Mouse (Mus musculus): Measurements from ENCODE around the gene Gm10272.
"Not testable (repeated sequence)": the region's sequence is repeated elsewhere in the genome, so short reads cannot be mapped to it uniquely, and the experiment has no call there.

The Gm10272 gene

GRCm38 (mm10) chr10:77726186-77726585 is 19.8 kb downstream of the Gm10272 start, which contains the start of gene Gm10100:
Gene Gm10100 (plus strand): TSS chr10:77726486.
- no peak for DNase-seq (ENCODE audit: extremely low spot score, low read depth, low spot score)

GRCm38 (mm10) chr10:77728280-77728679 is 21.9 kb downstream of the Gm10272 start:
- DNase-seq (ENCODE audit: extremely low spot score, low read depth, low spot score): no peak

- no peak for DNase-seq (ENCODE audit: extremely low spot score, low read depth, low spot score)
Measured at GRCm38 (mm10) chr10:77729241-77729640, 22.8 kb downstream of the Gm10272 start.

DNA sequence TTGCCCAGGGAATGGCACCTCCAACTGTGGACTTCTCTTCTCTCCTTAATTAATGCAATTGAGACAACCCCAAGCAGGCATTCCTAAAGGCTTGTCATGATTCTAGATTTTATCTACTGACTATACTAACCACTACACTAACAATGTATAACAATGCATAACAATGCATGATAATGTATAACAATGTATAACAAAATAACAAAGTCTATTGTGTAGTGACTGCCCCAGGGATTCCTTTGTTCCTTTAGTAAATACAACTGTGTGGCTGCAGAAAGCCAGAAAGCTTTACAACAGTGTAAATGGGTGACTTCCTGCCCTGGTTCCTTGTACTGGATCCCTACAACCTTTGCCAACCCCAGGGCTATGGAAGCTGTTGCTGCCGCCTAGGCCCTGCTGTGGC is 29.5 kb downstream of the Gm10272 start:
- DNase-seq (ENCODE audit: extremely low spot score, low read depth, low spot score): no peak

GRCm38 (mm10) chr10:77738929-77739328 is 32.5 kb downstream of the Gm10272 start:
- no peak for DNase-seq (ENCODE audit: extremely low spot score, low read depth, low spot score)

DNA sequence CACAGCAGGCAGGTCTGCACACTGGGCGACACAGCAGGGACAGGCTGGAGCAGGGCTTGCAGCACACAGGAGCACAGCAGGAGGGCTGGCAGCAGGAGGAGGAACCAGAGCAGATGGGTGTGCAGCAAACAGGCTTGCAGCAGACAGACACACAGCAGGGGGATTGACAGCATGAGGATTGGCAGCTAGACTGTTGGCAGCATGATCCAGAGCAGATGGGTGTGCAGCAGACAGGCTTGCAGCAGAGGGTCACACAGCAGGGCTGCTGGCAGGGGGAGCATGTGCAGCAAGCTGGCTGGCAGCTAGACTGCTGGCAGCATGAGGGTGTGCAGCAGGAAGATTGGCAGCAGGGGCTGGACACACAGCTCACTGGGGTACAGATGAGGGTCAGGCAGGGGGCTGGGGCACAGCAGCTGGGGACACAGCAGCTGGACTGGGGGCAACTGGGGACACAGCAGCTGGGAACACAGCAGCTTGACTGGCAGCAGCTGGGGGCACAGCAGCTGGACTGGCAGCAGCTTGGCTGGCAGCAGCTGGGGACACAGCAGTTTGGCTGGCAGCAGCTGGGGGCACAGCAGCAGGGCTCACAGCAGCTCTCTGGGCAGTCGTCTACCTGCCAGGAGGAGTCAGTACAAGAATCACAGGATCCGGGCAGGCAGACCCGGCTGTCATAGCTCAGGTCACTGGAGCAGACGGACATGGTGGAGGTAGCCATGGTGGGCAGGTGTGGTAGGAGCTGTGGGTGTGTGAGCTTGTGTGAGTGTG is 35.7 kb downstream of the Gm10272 start, which contains the start of gene Gm18596:
TSS of gene Gm18596 (minus strand) at position 715 of the 765 bp plus-strand sequence.
- DNase-seq (ENCODE audit: extremely low spot score, low read depth, low spot score): not testable (repeated sequence)

- DNase-seq (ENCODE audit: extremely low spot score, low read depth, low spot score): not testable (repeated sequence)
Measured at GRCm38 (mm10) chr10:77750686-77751085, 44.3 kb downstream of the Gm10272 start.

DNA sequence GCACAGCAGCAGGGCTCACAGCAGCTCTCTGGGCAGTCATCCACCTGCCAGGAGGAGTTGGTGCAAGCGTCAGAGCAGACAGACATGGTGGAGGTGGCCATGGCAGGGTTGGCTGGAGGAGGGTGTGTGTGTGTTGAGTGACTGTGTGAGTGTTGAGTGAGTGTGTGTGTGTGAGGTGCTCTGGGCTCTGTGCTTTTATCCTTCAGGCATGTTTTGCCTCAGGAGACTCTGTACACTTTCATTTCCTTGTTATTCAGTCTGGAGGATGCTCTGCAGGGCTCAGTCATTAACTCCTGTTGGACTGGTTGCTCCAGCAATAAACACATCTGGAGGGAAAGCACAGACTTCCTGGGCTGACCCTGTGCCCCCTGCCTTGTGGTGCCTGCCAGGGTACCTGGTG is 44.8 kb downstream of the Gm10272 start, which contains the start of gene Gm9736:
TSS of gene Gm9736 (minus strand) at position 101 of the 400 bp plus-strand sequence.
- DNase-seq (ENCODE audit: extremely low spot score, low read depth, low spot score): not testable (repeated sequence)

DNA sequence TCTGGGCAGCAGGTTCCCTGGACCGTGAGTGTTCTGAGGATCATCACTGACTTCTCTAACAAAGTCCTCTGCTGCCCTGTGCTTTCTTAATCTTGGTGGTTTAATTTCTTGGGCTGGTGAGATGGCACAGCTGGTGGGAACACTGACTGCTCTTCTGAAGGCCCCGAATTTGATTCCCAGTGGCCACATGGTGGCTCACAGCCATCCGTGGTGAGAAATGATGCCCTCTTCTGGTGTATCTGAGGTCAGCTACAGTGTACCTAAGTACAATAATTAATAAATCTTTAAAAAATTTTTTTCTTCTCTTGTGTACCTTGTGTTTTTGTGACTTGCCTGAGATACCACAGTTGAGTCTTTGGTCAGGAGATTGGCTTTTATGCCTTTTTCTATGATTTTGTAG is 45.9 kb downstream of the Gm10272 start:
- DNase-seq (ENCODE audit: extremely low spot score, low read depth, low spot score): not testable (repeated sequence)

DNA sequence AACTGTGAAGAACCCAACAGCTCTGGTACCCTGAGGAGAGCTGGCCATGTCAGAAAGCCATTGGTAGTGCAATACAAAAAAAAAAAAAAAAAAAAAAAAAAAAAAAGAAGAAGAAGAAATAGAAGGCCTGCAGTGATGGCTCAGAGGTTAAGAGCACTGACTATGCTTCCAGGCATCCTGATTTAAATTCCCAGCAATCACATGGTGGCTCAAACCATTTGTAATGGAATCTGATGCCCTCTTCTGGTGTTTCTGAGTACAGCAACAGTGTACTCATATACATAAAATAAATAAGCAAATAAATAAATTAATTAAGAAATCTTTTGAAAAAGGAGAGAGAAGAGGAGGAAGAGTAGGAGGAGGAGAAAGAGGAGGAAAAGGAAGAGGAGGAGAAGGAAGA is 47.0 kb downstream of the Gm10272 start:
- no peak for DNase-seq (ENCODE audit: extremely low spot score, low read depth, low spot score)

Measured in hindlimb bud, embryonic 11.5 days (tissue).